Mouse (Mus musculus): ENCODE measurements at regions not wholly inside any gene's neighbourhood (a gene's known extent, or its start where the extent isn't known, plus 50 kb on each side); places are given as distances from the start of the nearest gene placed in this dataset.

DNA sequence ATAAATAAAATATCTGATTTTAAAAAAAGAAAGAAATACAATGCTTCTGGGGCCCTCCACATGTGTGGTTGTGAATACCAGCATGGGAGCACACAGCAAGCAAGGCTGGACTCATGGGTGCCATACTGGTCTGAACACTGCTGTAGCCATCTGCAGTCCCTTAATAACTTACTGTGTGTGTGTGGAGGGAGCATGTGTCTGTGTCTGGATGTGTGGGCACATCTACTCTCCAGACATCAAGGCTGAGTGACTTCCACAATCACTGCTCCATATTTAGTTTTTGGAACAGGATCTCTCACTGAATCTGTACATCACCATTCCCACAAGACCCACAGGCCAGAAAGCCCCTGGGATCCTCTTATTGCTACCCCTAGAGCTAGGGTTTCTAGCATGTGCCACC, 118.9 kb downstream of the Cyp26b1 start:
- Histone ChIP-seq H3ac (ENCODE audit: control insufficient read depth, insufficient read length, low read depth) (no peak overlapping the region), H3K36me3 (ENCODE audit: control insufficient read depth, insufficient read depth) (no peaks in the 10 kb centered on the region), H3K4me3 (ENCODE audit: insufficient read depth, poor library complexity, severe bottlenecking) (no peak overlapping the region), H3K79me2 (ENCODE audit: control insufficient read depth, insufficient read depth) (no peaks in the 10 kb centered on the region), H3K27me3 (ENCODE audit: control insufficient read depth, insufficient read depth, insufficient read length) (peaks cover 44% of the 10 kb centered on the region), H3K79me3 (ENCODE audit: low read depth) (no peaks in the 10 kb centered on the region)
- no peak for TF ChIP-seq USF1 (IDR thresholded peaks at IDR 0.05; ENCODE audit: low read depth)
- no peak for TF ChIP-seq CEBPB (IDR thresholded peaks at IDR 0.05; ENCODE audit: low read depth)
- TF ChIP-seq FOSL1 (IDR thresholded peaks at IDR 0.05; ENCODE audit: insufficient read depth, low read length, poor library complexity, severe bottlenecking), result no peak
- no peak for TF ChIP-seq MYOD1 (IDR thresholded peaks at IDR 0.05; ENCODE audit: control insufficient read depth, insufficient read length, low read depth)
- no peak for TF ChIP-seq MAX (IDR thresholded peaks at IDR 0.05)
- TF ChIP-seq CTCF (IDR thresholded peaks at IDR 0.05; ENCODE audit: control insufficient read depth, insufficient read depth, insufficient read length), result no peak

DNA sequence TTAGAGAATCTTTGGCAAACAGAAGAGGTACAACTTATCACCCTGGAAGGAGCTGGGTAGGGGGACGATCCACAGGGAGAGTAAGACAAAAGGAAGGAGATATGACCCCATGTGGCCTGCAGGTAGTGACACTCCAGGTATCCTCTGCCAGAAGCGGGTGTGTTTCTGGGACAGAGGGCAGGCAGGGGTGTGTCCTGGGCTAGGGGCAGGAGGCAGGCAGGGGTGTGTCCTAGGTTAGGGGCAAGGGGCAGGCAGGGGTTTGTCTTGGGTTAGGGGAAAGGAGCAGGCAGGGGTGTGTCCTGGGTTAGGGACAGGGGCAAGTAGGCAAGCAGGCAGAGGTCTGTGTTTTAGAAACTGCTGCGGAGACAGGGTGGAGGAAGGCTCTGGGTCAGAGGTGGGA, 120.5 kb downstream of the Cyp26b1 start:
- no peaks in the 10 kb centered on the region for H3K79me2 ChIP-seq (ENCODE audit: control insufficient read depth, insufficient read depth)
- no peaks in the 10 kb centered on the region for H3K36me3 ChIP-seq (ENCODE audit: control insufficient read depth, insufficient read depth)
- no peaks in the 10 kb centered on the region for H3K79me3 ChIP-seq (ENCODE audit: low read depth)
- TF ChIP-seq CTCF (IDR thresholded peaks at IDR 0.05; ENCODE audit: control insufficient read depth, insufficient read depth, insufficient read length) (no peak), CEBPB (IDR thresholded peaks at IDR 0.05; ENCODE audit: low read depth) (no peak), USF1 (IDR thresholded peaks at IDR 0.05; ENCODE audit: low read depth) (no peak), MYOD1 (IDR thresholded peaks at IDR 0.05; ENCODE audit: control insufficient read depth, insufficient read length, low read depth) (no peak), MAX (IDR thresholded peaks at IDR 0.05) (no peak), FOSL1 (IDR thresholded peaks at IDR 0.05; ENCODE audit: insufficient read depth, low read length, poor library complexity, severe bottlenecking) (no peak), MYOG (IDR thresholded peaks at IDR 0.05; ENCODE audit: control insufficient read depth, extremely low read depth, insufficient read length) (no peak)
- peaks cover 33% of the 10 kb centered on the region for H3K27me3 ChIP-seq (ENCODE audit: control insufficient read depth, insufficient read depth, insufficient read length)
- no peak overlapping the region for H3K4me3 ChIP-seq (ENCODE audit: insufficient read depth, poor library complexity, severe bottlenecking)
- H3ac ChIP-seq (ENCODE audit: control insufficient read depth, insufficient read length, low read depth), result no peak overlapping the region

DNA sequence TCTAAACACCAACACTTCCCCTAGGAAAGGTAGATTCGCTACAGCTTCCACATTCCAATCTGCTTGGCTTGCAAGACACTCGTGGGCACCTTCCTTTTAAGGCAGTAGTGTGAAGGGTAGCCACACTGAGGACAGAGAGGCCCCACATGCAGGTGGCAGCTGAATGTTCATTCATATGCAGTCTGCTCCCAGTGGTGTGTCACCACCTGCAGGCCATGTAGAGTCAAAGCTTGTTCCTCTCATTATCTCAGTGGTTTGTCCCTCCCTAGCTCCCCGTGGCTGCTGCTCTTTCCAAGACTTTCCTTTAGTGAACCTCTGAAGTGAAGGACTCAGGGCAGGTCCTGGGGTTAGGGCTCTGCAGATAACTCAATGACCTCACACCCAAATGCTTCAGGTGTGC, 121.4 kb downstream of the Cyp26b1 start:
- H3K79me2 ChIP-seq (ENCODE audit: control insufficient read depth, insufficient read depth), result no peaks in the 10 kb centered on the region
- no peak overlapping the region for H3K4me3 ChIP-seq (ENCODE audit: insufficient read depth, poor library complexity, severe bottlenecking)
- no peaks in the 10 kb centered on the region for H3K79me3 ChIP-seq (ENCODE audit: low read depth)
- no peak overlapping the region for H3ac ChIP-seq (ENCODE audit: control insufficient read depth, insufficient read length, low read depth)
- TF ChIP-seq MYOG (IDR thresholded peaks at IDR 0.05; ENCODE audit: control insufficient read depth, extremely low read depth, insufficient read length) (no peak), MAX (IDR thresholded peaks at IDR 0.05) (no peak), USF1 (IDR thresholded peaks at IDR 0.05; ENCODE audit: low read depth) (no peak)
- no peaks in the 10 kb centered on the region for H3K36me3 ChIP-seq (ENCODE audit: control insufficient read depth, insufficient read depth)
- peaks cover 25% of the 10 kb centered on the region for H3K27me3 ChIP-seq (ENCODE audit: control insufficient read depth, insufficient read depth, insufficient read length)

DNA sequence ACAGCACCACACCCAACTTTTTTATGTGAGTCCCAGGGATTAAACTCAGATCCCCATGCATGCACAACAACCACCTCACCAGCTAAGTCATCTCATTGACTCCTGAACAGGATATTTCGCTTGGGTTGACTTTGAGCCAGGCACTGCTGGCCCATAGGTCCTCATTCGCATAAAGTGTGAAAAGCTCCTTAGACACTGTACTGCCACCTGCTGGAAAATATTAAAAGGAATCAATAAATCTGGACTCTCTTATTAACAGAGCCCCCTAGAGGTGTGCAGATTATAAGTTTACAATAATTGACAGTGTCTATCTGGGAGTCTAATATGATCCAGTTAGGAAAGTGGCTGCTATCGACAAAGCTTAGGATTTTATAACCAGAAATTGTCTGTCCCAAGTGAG, 126.4 kb downstream of the Cyp26b1 start:
- H3ac ChIP-seq (ENCODE audit: control insufficient read depth, insufficient read length, low read depth), result no peak overlapping the region
- H3K79me2 ChIP-seq (ENCODE audit: control insufficient read depth, insufficient read depth), result no peaks in the 10 kb centered on the region
- TF ChIP-seq USF1 (IDR thresholded peaks at IDR 0.05; ENCODE audit: low read depth) (no peak), MYOG (IDR thresholded peaks at IDR 0.05; ENCODE audit: control insufficient read depth, extremely low read depth, insufficient read length) (no peak), FOSL1 (IDR thresholded peaks at IDR 0.05; ENCODE audit: insufficient read depth, low read length, poor library complexity, severe bottlenecking) (no peak), MAX (IDR thresholded peaks at IDR 0.05) (no peak), MYOD1 (IDR thresholded peaks at IDR 0.05; ENCODE audit: control insufficient read depth, insufficient read length, low read depth) (no peak), CTCF (IDR thresholded peaks at IDR 0.05; ENCODE audit: control insufficient read depth, insufficient read depth, insufficient read length) (no peak), CEBPB (IDR thresholded peaks at IDR 0.05; ENCODE audit: low read depth) (no peak)
- H3K79me3 ChIP-seq (ENCODE audit: low read depth), result no peaks in the 10 kb centered on the region
- H3K36me3 ChIP-seq (ENCODE audit: control insufficient read depth, insufficient read depth), result no peaks in the 10 kb centered on the region
- H3K4me3 ChIP-seq (ENCODE audit: insufficient read depth, poor library complexity, severe bottlenecking), result no peak overlapping the region
- peaks cover 13% of the 10 kb centered on the region for H3K27me3 ChIP-seq (ENCODE audit: control insufficient read depth, insufficient read depth, insufficient read length)

DNA sequence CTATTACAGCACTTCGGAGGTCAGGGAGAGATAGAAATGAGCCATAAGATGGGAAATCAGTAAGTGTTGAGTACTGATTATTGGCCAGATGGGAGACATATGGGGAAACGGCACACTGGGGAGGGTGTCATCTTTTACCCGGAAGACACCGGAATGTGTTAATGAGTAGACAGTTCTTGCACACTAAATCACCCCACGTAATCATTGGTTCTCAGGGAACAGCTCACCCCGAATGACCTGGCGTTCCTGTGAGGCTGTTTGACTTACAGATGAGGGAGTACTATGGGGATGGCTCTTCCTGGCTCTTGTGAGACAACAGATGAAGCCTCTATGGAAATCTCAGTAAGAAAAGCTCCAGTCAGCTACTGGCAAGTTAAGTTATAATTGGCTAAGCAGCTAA, 127.5 kb downstream of the Cyp26b1 start:
- no peaks in the 10 kb centered on the region for H3K79me3 ChIP-seq (ENCODE audit: low read depth)
- peaks cover 11% of the 10 kb centered on the region for H3K27me3 ChIP-seq (ENCODE audit: control insufficient read depth, insufficient read depth, insufficient read length)
- no peak overlapping the region for H3K4me3 ChIP-seq (ENCODE audit: insufficient read depth, poor library complexity, severe bottlenecking)
- no peaks in the 10 kb centered on the region for H3K79me2 ChIP-seq (ENCODE audit: control insufficient read depth, insufficient read depth)
- no peak for TF ChIP-seq MYOD1 (IDR thresholded peaks at IDR 0.05; ENCODE audit: control insufficient read depth, insufficient read length, low read depth)
- TF ChIP-seq MAX (IDR thresholded peaks at IDR 0.05), result no peak
- TF ChIP-seq MYOG (IDR thresholded peaks at IDR 0.05; ENCODE audit: control insufficient read depth, extremely low read depth, insufficient read length), result no peak
- TF ChIP-seq USF1 (IDR thresholded peaks at IDR 0.05; ENCODE audit: low read depth), result no peak
- TF ChIP-seq FOSL1 (IDR thresholded peaks at IDR 0.05; ENCODE audit: insufficient read depth, low read length, poor library complexity, severe bottlenecking), result no peak
- no peak for TF ChIP-seq CTCF (IDR thresholded peaks at IDR 0.05; ENCODE audit: control insufficient read depth, insufficient read depth, insufficient read length)
- TF ChIP-seq CEBPB (IDR thresholded peaks at IDR 0.05; ENCODE audit: low read depth), result no peak
- H3ac ChIP-seq (ENCODE audit: control insufficient read depth, insufficient read length, low read depth), result no peak overlapping the region
- no peaks in the 10 kb centered on the region for H3K36me3 ChIP-seq (ENCODE audit: control insufficient read depth, insufficient read depth)

DNA sequence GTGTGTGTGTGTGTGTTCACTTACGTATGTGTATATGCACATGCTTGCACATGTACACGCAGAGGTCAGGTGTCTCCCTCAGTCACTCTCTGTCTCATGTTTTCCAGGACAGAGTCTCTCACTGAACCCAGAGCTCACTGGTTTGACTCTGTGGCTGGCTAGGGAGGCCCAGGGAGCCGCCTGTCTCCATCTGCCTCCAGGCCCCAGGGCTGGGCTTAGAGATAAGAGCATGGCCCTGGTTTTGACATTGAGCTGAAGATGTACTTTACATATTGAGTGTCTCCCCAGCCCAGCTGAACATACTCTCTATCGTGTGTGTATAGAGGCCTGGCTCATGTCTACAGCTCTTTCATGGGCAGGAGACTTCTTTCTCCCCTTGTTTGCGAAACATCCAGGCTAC, 128.1 kb downstream of the Cyp26b1 start:
- no peak overlapping the region for H3K4me3 ChIP-seq (ENCODE audit: insufficient read depth, poor library complexity, severe bottlenecking)
- H3ac ChIP-seq (ENCODE audit: control insufficient read depth, insufficient read length, low read depth), result no peak overlapping the region
- TF ChIP-seq MAX (IDR thresholded peaks at IDR 0.05), result no peak
- TF ChIP-seq MYOG (IDR thresholded peaks at IDR 0.05; ENCODE audit: control insufficient read depth, extremely low read depth, insufficient read length), result no peak
- TF ChIP-seq MYOD1 (IDR thresholded peaks at IDR 0.05; ENCODE audit: control insufficient read depth, insufficient read length, low read depth), result no peak
- H3K79me3 ChIP-seq (ENCODE audit: low read depth), result no peaks in the 10 kb centered on the region
- H3K27me3 ChIP-seq (ENCODE audit: control insufficient read depth, insufficient read depth, insufficient read length), result peaks cover 7% of the 10 kb centered on the region
- no peaks in the 10 kb centered on the region for H3K36me3 ChIP-seq (ENCODE audit: control insufficient read depth, insufficient read depth)
- H3K79me2 ChIP-seq (ENCODE audit: control insufficient read depth, insufficient read depth), result no peaks in the 10 kb centered on the region

Measured in C2C12 (cell line).